Mouse (Mus musculus) intestine, embryonic 16.5 days (tissue): Measurements from ENCODE around the gene Gcnt2. TPM values are rescaled to one million over a fixed set of nuclear protein-coding genes. Genes with fewer than 3 reads are reported as not detected.
A peak's percentile ranks its signal among the peaks of the same experiment; 100 is the strongest.

Source experiments
- ATAC-seq: fragments of 200-750 bp; cut with Nextera tagmentation; 2 replicates; pipeline ENCODE4 v1.8.0; 2017; ENCODE audit warnings: moderate TSS enrichment, moderate library complexity
- H3K27ac ChIP-seq: fragments of 300-500 bp; sonication (generic); 2 replicates; pipeline ENCODE4 v1.5.1; 2014; ENCODE audit warnings: mild to moderate bottlenecking, low read length
- H3K27me3 ChIP-seq: fragments of 300-500 bp; sonication (generic); replicated peaks from 2 replicates; pipeline ENCODE4 v1.6.1; 2014; ENCODE audit warnings: low read length, control low read depth, mixed read lengths; ENCODE audit not compliant: control insufficient read depth, insufficient read depth
- H3K36me3 ChIP-seq: fragments of 300-500 bp; sonication (generic); 2 replicates; pipeline ENCODE4 v1.6.1; 2014; ENCODE audit warnings: low read length, control low read depth; ENCODE audit not compliant: control insufficient read depth, insufficient read depth
- H3K4me1 ChIP-seq: fragments of 300-500 bp; sonication (generic); 2 replicates; pipeline ENCODE4 v1.6.1; 2014; ENCODE audit warnings: low read length, control low read depth, mixed read lengths; ENCODE audit not compliant: control insufficient read depth, insufficient read depth
- H3K4me2 ChIP-seq: fragments of 300-500 bp; sonication (generic); 2 replicates; pipeline ENCODE4 v1.6.1; 2014; ENCODE audit warnings: low read depth, low read length, control low read depth
- H3K4me3 ChIP-seq: fragments of 300-500 bp; sonication (generic); 2 replicates; pipeline ENCODE4 v1.5.1; 2014; ENCODE audit warnings: mild to moderate bottlenecking, low read length
- H3K9ac ChIP-seq: fragments of 300-500 bp; sonication (generic); 2 replicates; pipeline ENCODE4 v1.6.1; 2014; ENCODE audit warnings: low read depth, low read length
- H3K9me3 ChIP-seq: fragments of 300-500 bp; sonication (generic); 2 replicates; pipeline ENCODE4 v1.6.1; 2016; ENCODE audit warnings: low read length, control low read depth; ENCODE audit not compliant: control insufficient read depth
- WGBS: fragments of 180-500 bp; shearing (Covaris S2); extraction: QIAGEN DNeasy Blood & Tissue Kit; methylation state at CpG from one replicate; pipeline ENCODE4 v1.1.7; 2014; 5-methylcytosine and 5-hydroxymethylcytosine counted together
- polyA plus RNA-seq: library from polyadenylated mRNA; unstranded; fragments of >200 nt; fragmentation: Nextera tagmentation; extraction: Ambion mirVana; gene quantifications from 2 replicates; pipeline ENCODE4 v1.2.1, GENCODE M21; 2015

Gcnt2 gene
- polyA plus RNA-seq, 1 experiment from 2014 or later, result 14.5 TPM

DNA sequence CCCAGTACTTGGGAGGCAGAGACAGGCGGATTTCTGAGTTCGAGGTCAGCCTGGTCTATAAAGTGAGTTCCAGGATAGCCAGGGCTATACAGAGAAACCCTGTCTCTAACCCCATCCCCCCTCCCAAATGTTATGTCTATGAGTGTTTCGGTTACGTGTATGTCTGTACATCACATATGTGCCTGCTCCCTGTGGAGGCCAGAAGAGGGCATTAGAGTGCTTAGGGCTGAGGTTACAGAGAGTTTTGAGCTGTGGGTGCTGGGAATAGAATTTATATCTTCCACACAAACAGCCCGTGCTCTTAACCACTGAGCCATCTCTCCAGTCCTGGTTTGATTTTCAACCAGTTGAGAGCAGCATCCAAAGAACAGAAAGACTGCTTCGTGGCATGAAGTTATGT lies 50.5 kb downstream of the Gcnt2 start:
- no peak for ATAC-seq
- 97% methylated on average over 6 of the region's 6 CpGs for WGBS

DNA sequence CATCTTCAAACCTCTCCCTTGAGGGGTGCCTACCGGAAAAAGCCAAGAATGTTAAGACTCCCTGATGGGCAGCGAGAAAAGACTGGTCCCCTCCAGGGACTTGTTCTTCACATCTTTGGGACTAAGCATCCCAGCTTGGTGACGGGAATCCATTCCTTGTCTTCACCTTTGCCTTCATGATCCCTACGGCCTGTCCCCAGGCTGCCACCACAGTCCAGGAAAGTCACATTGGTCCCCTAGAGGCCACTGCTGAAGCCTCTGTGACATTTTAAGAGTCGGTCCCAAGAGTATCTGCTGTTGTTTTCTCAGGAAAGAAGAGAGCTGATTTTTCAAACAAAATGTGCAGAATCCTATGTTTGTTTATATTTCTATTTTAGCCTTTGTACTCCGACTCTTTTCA lies 52.4 kb downstream of the Gcnt2 start:
- no peak for ATAC-seq
- Histone ChIP-seq H3K4me2 (no peak overlapping the region), H3K27ac (no peak overlapping the region), H3K9ac (no peak overlapping the region), H3K4me3 (no peak overlapping the region), H3K27me3 (no peaks in the 10 kb centered on the region), H3K9me3 (no peaks in the 10 kb centered on the region), H3K4me1 (peaks cover 10% of the 10 kb centered on the region), H3K36me3 (no peaks in the 10 kb centered on the region)
- WGBS, result 84% methylated on average over 6 of the region's 6 CpGs

More for the DNA sequence above, 50.5 kb downstream of the Gcnt2 start:
- no peaks in the 10 kb centered on the region for H3K36me3 ChIP-seq
- H3K27me3 ChIP-seq, result no peaks in the 10 kb centered on the region
- peaks cover 8% of the 10 kb centered on the region; the same call in 1 of the 2 replicates for H3K4me1 ChIP-seq
- H3K9me3 ChIP-seq, result no peaks in the 10 kb centered on the region
- no peak overlapping the region for H3K4me3 ChIP-seq
- H3K27ac ChIP-seq, result no peak overlapping the region
- no peak overlapping the region for H3K9ac ChIP-seq
- H3K4me2 ChIP-seq, result no peak overlapping the region

DNA sequence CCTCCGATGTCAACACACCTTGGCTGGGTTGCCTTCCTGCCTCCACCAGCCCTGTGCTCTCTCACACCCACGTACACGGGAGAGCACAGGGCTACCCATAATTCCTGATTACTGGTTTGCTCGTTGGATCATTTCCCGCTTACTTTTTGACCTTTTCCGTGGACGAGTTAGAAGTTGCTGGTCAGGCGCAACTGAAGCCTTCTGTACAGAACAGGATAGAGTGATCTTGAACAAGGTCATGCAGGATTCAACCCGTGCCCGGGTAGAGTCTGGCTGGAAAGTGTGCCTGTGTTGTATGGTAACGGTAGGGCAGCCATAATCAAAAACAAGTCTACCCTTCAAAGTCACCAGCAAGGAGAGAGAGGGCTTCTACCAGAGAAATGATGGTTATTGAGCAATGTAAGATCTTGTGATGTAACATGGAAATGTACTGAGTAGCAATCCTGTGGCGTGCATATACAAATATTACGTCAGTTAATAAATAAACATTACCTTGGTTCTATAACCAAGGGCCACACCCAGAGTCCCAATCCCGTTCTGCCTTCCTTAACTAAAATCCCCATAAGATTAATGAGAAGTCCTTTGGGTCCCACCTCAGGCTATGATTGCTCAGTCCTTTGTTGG lies 54.0 kb downstream of the Gcnt2 start:
- H3K27ac ChIP-seq, result no peak overlapping the region
- WGBS, result 81% methylated on average over 14 of the region's 14 CpGs
- H3K4me3 ChIP-seq, result no peak overlapping the region
- H3K9me3 ChIP-seq, result no peaks in the 10 kb centered on the region
- no peak overlapping the region for H3K4me2 ChIP-seq
- no peaks in the 10 kb centered on the region for H3K36me3 ChIP-seq
- H3K27me3 ChIP-seq, result no peaks in the 10 kb centered on the region
- ATAC-seq, result no peak
- no peak overlapping the region for H3K9ac ChIP-seq
- peaks cover 20% of the 10 kb centered on the region for H3K4me1 ChIP-seq

DNA sequence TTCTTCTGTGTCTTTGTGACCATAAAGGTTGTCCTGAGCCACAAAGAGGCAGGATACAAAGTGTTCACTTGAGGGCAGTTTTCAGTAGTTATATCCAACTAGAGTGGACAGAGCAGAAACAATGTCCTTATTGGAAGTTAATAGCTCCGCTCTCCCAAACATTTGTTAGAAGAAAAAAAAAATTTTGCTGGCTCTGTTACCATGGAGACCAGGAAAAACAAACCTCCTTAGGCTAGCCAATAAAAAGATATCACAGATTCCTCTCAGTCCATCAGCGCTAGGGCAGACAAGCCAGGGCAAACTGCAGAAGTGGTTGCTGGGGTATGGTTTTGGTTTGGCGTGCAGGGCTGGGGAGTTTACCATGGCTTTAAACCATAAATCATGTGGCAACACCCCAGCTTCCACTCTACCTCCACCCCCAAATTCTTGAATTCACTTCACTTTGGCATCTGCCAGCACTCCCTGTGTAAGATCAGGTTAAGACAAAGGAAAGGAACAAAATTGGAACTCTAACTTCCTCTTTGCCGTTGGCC lies 54.6 kb downstream of the Gcnt2 start:
- H3K27ac ChIP-seq, result no peak overlapping the region
- no peak overlapping the region for H3K9ac ChIP-seq
- H3K27me3 ChIP-seq, result no peaks in the 10 kb centered on the region
- H3K9me3 ChIP-seq, result no peaks in the 10 kb centered on the region
- WGBS, result 45% methylated on average over 4 of the region's 4 CpGs
- peaks cover 20% of the 10 kb centered on the region for H3K4me1 ChIP-seq
- no peak for ATAC-seq
- H3K4me3 ChIP-seq, result no peak overlapping the region
- H3K36me3 ChIP-seq, result no peaks in the 10 kb centered on the region
- H3K4me2 ChIP-seq, result no peak overlapping the region

DNA sequence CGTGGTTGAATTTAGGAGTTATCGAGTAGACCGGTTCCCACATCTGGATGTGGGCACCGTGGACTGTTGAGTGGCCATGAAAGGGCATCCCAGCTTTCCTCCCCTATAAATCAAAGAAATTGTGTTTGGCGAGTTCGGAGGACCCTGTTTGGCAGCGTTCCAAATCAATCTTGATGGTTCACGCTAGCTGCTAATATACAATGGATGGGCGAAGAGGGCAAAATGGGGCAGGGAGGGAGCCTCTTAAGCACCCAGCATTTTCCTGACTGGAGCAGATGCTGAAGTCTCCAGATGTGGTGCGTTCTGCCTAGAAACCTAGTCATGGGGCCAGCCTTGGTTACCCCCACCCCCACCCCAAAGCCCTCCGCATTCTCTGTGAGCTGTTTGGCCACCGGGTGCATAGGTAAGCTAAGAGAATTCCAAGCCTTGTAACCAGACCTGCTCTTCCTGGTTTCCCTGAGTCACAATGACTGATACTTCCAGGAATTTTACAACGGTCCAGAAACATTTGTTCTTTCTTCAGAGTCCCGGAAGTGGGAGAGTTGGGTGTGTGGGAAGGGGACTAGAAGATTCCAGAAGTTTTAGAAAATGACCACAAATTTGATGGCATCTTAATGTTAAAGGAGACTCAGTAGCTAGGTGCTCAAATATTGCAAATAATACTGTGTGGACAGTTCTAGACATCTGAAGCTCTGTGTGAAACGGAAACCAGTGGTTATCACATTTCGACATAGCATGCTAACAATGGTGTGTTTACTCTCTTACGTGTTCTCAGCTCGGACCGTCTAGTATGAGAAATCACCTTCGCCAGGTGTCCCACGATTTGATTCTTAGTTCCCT lies 57.0 kb downstream of the Gcnt2 start:
- WGBS, result 13% methylated on average over 21 of the region's 21 CpGs
- peak overlapping the region; percentile 20 for H3K27ac ChIP-seq
- H3K4me2 ChIP-seq, result peak overlapping the region; percentile 91
- H3K36me3 ChIP-seq, result no peaks in the 10 kb centered on the region
- ATAC-seq, result peak; percentile 14
- no peaks in the 10 kb centered on the region for H3K27me3 ChIP-seq
- no peaks in the 10 kb centered on the region for H3K9me3 ChIP-seq
- H3K4me1 ChIP-seq, result peaks cover 24% of the 10 kb centered on the region
- H3K9ac ChIP-seq, result peak overlapping the region; percentile 64; the same call in 1 of the 2 replicates
- peak overlapping the region; percentile 57 for H3K4me3 ChIP-seq

DNA sequence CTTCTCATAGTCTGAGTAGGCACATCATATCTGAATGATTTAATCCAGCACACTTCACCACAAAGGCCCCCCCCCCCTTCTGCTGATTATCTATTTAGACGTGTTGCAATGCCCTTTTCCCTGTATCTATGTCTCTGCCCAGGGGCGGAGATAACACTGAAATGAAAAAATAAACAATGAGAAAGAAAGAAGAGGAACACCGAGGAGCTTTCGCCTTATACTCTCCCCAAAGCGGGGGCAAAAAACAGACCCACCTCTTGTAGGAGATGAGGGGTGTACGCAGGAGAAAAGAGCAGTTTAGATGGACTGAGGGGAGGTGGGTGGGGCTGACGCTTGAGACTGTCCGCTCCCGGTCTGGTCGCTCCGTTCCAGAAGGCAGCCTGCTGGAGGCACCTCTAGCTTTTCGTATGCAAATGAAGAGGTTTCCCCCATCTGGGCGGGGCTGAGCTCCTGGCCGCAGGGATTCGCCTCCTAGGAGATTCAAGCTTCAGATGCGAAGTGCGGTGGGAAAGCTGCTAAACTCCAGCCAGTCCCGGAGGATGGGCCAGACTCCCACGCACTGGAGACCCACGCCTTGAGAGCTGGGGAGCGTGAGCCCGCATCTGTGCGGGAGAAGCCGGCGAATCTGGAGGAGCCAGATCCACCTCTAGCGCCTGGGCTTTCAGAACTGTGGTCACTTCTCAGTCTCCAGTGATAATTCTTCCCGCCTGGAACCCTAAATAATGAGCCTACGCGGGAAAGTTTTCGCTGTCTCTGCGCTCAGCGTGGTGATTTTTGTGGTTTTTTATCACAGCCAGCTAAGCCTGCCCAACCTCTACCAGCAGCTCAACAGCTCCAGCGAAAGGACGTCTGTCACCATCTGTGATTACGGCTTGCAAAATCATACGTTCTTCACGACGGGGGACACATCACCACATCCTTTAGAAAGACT lies 57.9 kb downstream of the Gcnt2 start:
- Histone ChIP-seq H3K27me3 (no peaks in the 10 kb centered on the region), H3K4me1 (peaks cover 26% of the 10 kb centered on the region), H3K27ac (peak overlapping the region; percentile 20; the same call in 1 of the 2 replicates), H3K9me3 (no peaks in the 10 kb centered on the region), H3K36me3 (no peaks in the 10 kb centered on the region), H3K9ac (peak overlapping the region; percentile 64), H3K4me3 (peak overlapping the region; percentile 57), H3K4me2 (peak overlapping the region; percentile 91)
- under 1% methylated on average over 38 of the region's 38 CpGs for WGBS
- ATAC-seq, result peak; percentile 80

DNA sequence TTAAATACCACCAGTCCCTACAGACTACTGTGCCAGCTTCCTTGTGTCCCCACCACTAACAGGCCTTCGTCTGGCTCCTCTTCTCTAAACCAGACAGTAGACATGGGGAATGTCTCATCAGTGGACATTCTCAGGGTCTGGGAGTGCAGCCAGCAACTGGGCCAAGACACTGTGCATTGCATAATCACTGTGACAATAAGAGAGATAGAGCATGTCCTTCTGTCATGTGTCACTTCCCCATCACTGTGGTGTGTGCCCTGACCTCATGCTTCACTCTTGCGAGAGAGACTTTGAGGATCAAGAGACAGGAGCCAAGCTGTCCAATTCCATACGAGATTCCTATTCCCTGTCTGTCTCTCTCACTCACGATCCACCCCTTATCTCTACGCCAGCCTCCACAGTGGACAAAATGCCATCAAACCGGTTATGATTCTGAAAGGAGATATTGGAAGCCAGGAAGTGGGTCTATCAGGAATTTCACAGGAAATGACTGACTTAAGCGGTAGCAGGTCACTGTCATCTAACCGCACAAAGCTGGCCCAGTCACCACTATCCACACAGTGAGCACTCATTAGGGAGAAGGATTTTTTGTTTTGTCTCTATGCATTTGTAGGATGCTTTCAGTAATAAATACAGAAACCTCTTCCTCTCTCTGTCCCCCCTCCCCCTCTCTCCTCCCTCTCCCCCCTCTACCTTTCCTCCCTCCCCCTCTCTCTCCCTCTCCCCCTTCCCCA lies 61.9 kb downstream of the Gcnt2 start:
- Histone ChIP-seq H3K4me3 (no peak overlapping the region), H3K4me1 (peaks cover 18% of the 10 kb centered on the region), H3K9me3 (no peaks in the 10 kb centered on the region), H3K4me2 (no peak overlapping the region), H3K27me3 (no peaks in the 10 kb centered on the region), H3K36me3 (no peaks in the 10 kb centered on the region), H3K9ac (no peak overlapping the region), H3K27ac (no peak overlapping the region)
- ATAC-seq, result peak; percentile 17; the same call in 1 of the 2 replicates
- WGBS, result 55% methylated on average over 8 of the region's 8 CpGs

DNA sequence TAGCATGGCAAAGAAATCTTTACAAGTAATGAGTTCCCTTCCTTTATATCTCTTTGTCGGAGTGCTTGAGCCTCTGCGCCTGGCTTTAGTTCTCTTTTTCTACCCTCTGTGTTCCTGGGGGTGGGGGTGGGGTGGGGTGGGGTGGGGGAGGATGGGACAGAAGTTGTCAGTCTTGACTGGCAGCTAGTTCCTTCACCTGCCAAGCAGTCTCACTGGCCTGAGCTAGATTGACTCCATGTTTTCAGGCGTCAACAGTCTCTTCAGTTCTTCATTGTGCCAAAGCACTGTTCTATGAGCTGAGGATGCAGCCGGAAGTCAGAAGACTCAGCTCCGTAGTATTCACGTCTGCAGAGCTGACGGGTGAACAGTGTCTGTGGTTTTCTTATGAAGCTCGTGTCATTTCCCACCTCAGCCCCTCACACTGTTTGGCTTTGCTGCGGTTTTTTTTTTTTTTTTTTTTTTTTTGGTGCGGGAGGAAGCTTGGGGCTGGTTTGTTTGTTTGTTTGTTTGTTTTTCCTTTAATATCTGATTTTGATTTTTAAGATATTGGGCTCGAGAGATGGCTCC lies 62.8 kb downstream of the Gcnt2 start:
- Histone ChIP-seq H3K4me3 (no peak overlapping the region), H3K36me3 (no peaks in the 10 kb centered on the region), H3K4me1 (peaks cover 14% of the 10 kb centered on the region), H3K9ac (no peak overlapping the region), H3K27ac (no peak overlapping the region), H3K9me3 (no peaks in the 10 kb centered on the region), H3K4me2 (no peak overlapping the region), H3K27me3 (no peaks in the 10 kb centered on the region)
- ATAC-seq, result no peak
- 85% methylated on average over 11 of the region's 11 CpGs for WGBS
